8 mouse cellular contexts compared by ENCODE assay signal in the genomic region with DNA sequence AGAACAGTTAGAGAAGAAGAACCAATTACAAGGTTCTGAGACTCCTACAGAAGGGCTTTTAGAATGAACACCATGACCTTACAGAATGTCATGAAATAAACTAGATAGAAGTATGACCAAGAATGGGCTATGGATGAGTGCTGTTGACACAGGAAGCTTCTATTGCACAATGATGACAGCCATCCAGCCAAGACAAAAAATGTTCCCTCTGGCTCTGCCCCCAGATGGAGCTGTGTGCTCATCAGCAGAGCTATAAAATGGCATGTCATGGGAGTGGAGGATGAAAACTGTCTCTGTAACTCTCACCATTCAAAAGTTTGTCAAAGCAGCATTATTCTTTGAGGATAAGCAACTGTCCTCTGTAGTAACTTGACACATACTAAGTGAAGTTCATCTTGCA.
A peak's percentile ranks its signal among the peaks of the same experiment; 100 is the strongest.
DNase-seq lines count a peak whose midpoint lies in the region; ATAC-seq and TF ChIP-seq lines count a peak whose summit lies in the region.

No protein-coding gene starts in this region.

- DNase-seq in embryo, embryonic 10 days (ENCODE audit: low spot score), result peak; percentile 23
- no peak for DNase-seq in embryo, embryonic 9.5 days (ENCODE audit: extremely low spot score)
- DNase-seq in midbrain, embryonic 11.5 days (ENCODE audit: low spot score, missing footprints), result peak; percentile 85
- peak; percentile 44 for DNase-seq in embryonic facial prominence, embryonic 14.5 days (ENCODE audit: low spot score)
- DNase-seq in liver, postnatal 0 days, result peak; percentile 33
- peak; percentile 9 for DNase-seq in yolk sac, embryonic 10.5 days (ENCODE audit: low spot score)
- DNase-seq in right cerebral cortex, postnatal 10 days (ENCODE audit: low spot score in 2 of 2), result no peak

- H3K4me1 ChIP-seq in midbrain, embryonic 11.5 days (ENCODE audit: control insufficient read depth, insufficient read depth, low read length), result peaks cover 3% of the 10 kb centered on the region; the same call in 1 of the 2 replicates
- H3K4me1 ChIP-seq in midbrain, embryonic 13.5 days (replicated peaks), result peaks cover 3% of the 10 kb centered on the region; the same call in 1 of the 2 replicates
- H3K4me1 ChIP-seq in embryonic facial prominence, embryonic 14.5 days (ENCODE audit: control insufficient read depth, insufficient read depth, low read length), result no peaks in the 10 kb centered on the region
- H3K4me1 ChIP-seq in liver, postnatal 0 days (ENCODE audit: insufficient read depth), result no peaks in the 10 kb centered on the region

- TF ChIP-seq EP300 in liver, postnatal 0 days (IDR thresholded peaks at IDR 0.05; ENCODE audit: low read depth), result no peak

- H3K4me2 ChIP-seq in midbrain, embryonic 11.5 days, result no peak overlapping the region
- no peak overlapping the region for H3K4me2 ChIP-seq in midbrain, embryonic 13.5 days (replicated peaks)
- H3K4me2 ChIP-seq in embryonic facial prominence, embryonic 14.5 days (ENCODE audit: low read depth, low read length), result no peak overlapping the region
- no peak overlapping the region for H3K4me2 ChIP-seq in liver, postnatal 0 days (ENCODE audit: low read depth, low read length)

- H3K36me3 ChIP-seq in midbrain, embryonic 11.5 days (ENCODE audit: control insufficient read depth, insufficient read depth, low read length), result no peaks in the 10 kb centered on the region
- H3K36me3 ChIP-seq in midbrain, embryonic 13.5 days, result no peaks in the 10 kb centered on the region
- no peaks in the 10 kb centered on the region for H3K36me3 ChIP-seq in embryonic facial prominence, embryonic 14.5 days (ENCODE audit: control insufficient read depth, insufficient read depth, low read length)
- H3K36me3 ChIP-seq in liver, postnatal 0 days (replicated peaks; ENCODE audit: insufficient read depth, low read length), result no peaks in the 10 kb centered on the region

- no peak overlapping the region for H3K4me3 ChIP-seq in midbrain, embryonic 11.5 days (ENCODE audit: low read depth, low read length)
- no peak overlapping the region for H3K4me3 ChIP-seq in midbrain, embryonic 13.5 days (replicated peaks)
- no peak overlapping the region for H3K4me3 ChIP-seq in embryonic facial prominence, embryonic 14.5 days (ENCODE audit: low read depth, low read length)
- no peak overlapping the region for H3K4me3 ChIP-seq in liver, postnatal 0 days (ENCODE audit: low read depth, low read length)

- H3K27me3 ChIP-seq in midbrain, embryonic 11.5 days (ENCODE audit: control insufficient read depth, insufficient read depth, low read length), result no peaks in the 10 kb centered on the region
- H3K27me3 ChIP-seq in midbrain, embryonic 13.5 days, result no peaks in the 10 kb centered on the region
- no peaks in the 10 kb centered on the region for H3K27me3 ChIP-seq in embryonic facial prominence, embryonic 14.5 days (replicated peaks; ENCODE audit: control insufficient read depth, insufficient read depth, low read length)
- no peaks in the 10 kb centered on the region for H3K27me3 ChIP-seq in liver, postnatal 0 days (ENCODE audit: insufficient read depth, low read length)

- 0 out of 2 replicates have a peak, but pooled peaks have one; percentile 35 for ATAC-seq in midbrain, embryonic 11.5 days (ENCODE audit: low FRiP score)
- ATAC-seq in midbrain, embryonic 13.5 days, result no peak
- no peak for ATAC-seq in embryonic facial prominence, embryonic 14.5 days (ENCODE audit: low read depth)
- ATAC-seq in liver, postnatal 0 days, result peak; percentile 58; the same call in 1 of the 2 replicates

- H3K9ac ChIP-seq in midbrain, embryonic 11.5 days (ENCODE audit: low read length), result no peak overlapping the region
- no peak overlapping the region for H3K9ac ChIP-seq in midbrain, embryonic 13.5 days (replicated peaks)
- H3K9ac ChIP-seq in embryonic facial prominence, embryonic 14.5 days (ENCODE audit: low read depth, low read length), result no peak overlapping the region
- no peak overlapping the region for H3K9ac ChIP-seq in liver, postnatal 0 days (replicated peaks)

- peak; percentile 70 for TF ChIP-seq CTCF in liver, postnatal 0 days (IDR thresholded peaks at IDR 0.05; ENCODE audit: low read depth)

- H3K9me3 ChIP-seq in midbrain, embryonic 11.5 days (ENCODE audit: control insufficient read depth, low read length), result no peaks in the 10 kb centered on the region
- H3K9me3 ChIP-seq in midbrain, embryonic 13.5 days, result no peaks in the 10 kb centered on the region
- H3K9me3 ChIP-seq in embryonic facial prominence, embryonic 14.5 days (ENCODE audit: control insufficient read depth, low read length), result no peaks in the 10 kb centered on the region
- H3K9me3 ChIP-seq in liver, postnatal 0 days (ENCODE audit: low read length), result no peaks in the 10 kb centered on the region

- no peak overlapping the region for H3K27ac ChIP-seq in midbrain, embryonic 11.5 days (ENCODE audit: low read depth, low read length)
- H3K27ac ChIP-seq in midbrain, embryonic 13.5 days, result no peak overlapping the region
- no peak overlapping the region for H3K27ac ChIP-seq in embryonic facial prominence, embryonic 14.5 days (replicated peaks; ENCODE audit: low read depth, low read length)
- H3K27ac ChIP-seq in liver, postnatal 0 days (ENCODE audit: low read depth), result no peak overlapping the region

Comparison
In these comparisons a context has a peak if more than half of its experiments do, and no peak if none do; other contexts are left out.
1. DNase-seq: peak in embryo, embryonic 10 days (single experiment), midbrain, embryonic 11.5 days (single experiment), embryonic facial prominence, embryonic 14.5 days (single experiment), liver, postnatal 0 days (single experiment) and yolk sac, embryonic 10.5 days (single experiment); none in embryo, embryonic 9.5 days (single experiment) and right cerebral cortex, postnatal 10 days (0 of 2).
2. ATAC-seq: peak in midbrain, embryonic 11.5 days (single experiment) and liver, postnatal 0 days (single experiment); none in midbrain, embryonic 13.5 days (single experiment) and embryonic facial prominence, embryonic 14.5 days (single experiment).